Mouse (Mus musculus) E14TG2a.4 (cell line): ENCODE data around the gene Sys1.
A peak's percentile ranks its signal among the peaks of the same experiment; 100 is the strongest.

Experiments
- H3K27me3 ChIP-seq: 2 replicates; pipeline ENCODE4 v1.6.1; 2014; ENCODE audit warnings: low read length, control low read depth; ENCODE audit not compliant: insufficient read depth
- H3K36me3 ChIP-seq: 2 replicates; pipeline ENCODE4 v1.6.1; 2014; ENCODE audit warnings: low read length, control low read depth; ENCODE audit not compliant: insufficient read depth
- H3K4me1 ChIP-seq: replicated peaks from 2 replicates; pipeline ENCODE4 v1.6.1; 2014; ENCODE audit warnings: low read depth, low read length, control low read depth
- H3K4me3 ChIP-seq: replicated peaks from 2 replicates; pipeline ENCODE4 v1.5.1; 2014; ENCODE audit warnings: mild to moderate bottlenecking, low read length
- H3K9me3 ChIP-seq: 2 replicates; pipeline ENCODE4 v1.6.1; 2014; ENCODE audit warnings: low read length, control low read depth
- CTCF ChIP-seq: conservative IDR thresholded peaks from 2 replicates; pipeline ENCODE4 v1.5.1; 2014; ENCODE audit warnings: low read length
- NANOG ChIP-seq: IDR thresholded peaks from 2 replicates; pipeline ENCODE4 v1.6.1; 2014; ENCODE audit warnings: borderline replicate concordance, low read length, mixed read lengths
- POU5F1 ChIP-seq: IDR thresholded peaks from 2 replicates; pipeline ENCODE4 v1.6.1; 2014; ENCODE audit warnings: low read length, borderline replicate concordance

The Sys1 gene

GRCm38 (mm10) chr2:164456864-164457300, at the start of gene Sys1:
Gene Sys1, plus strand, starts transcription at chr2:164456964.
- H3K9me3 ChIP-seq = no peaks in the 10 kb centered on the region
- peak within 1 kb of the TSS; percentile 68 for H3K4me3 ChIP-seq
- 0 out of 2 replicates have a peak, but pooled peaks cover 3% of the 10 kb centered on the region for H3K27me3 ChIP-seq
- H3K36me3 ChIP-seq = no peaks in the 10 kb centered on the region
- TF ChIP-seq NANOG = no peak
- H3K4me1 ChIP-seq = peaks cover 72% of the 10 kb centered on the region

GRCm38 (mm10) chr2:164407708-164408107, 49.1 kb upstream of the Sys1 start:
- no peak for TF ChIP-seq NANOG
- no peak for TF ChIP-seq POU5F1
- peak; percentile 68 for TF ChIP-seq CTCF
- Histone ChIP-seq H3K27me3 (peaks cover 85% of the 10 kb centered on the region), H3K9me3 (no peaks in the 10 kb centered on the region), H3K4me3 (peak overlapping the region; percentile 61), H3K36me3 (no peaks in the 10 kb centered on the region), H3K4me1 (peaks cover 31% of the 10 kb centered on the region)

- peak overlapping the region; percentile 68 for H3K4me3 ChIP-seq
- TF ChIP-seq CTCF = no peak
- TF ChIP-seq POU5F1 = no peak
- TF ChIP-seq NANOG = no peak
- peaks cover 28% of the 10 kb centered on the region for H3K4me1 ChIP-seq
- H3K36me3 ChIP-seq = no peaks in the 10 kb centered on the region
- no peaks in the 10 kb centered on the region for H3K9me3 ChIP-seq
- H3K27me3 ChIP-seq = peaks cover 45% of the 10 kb centered on the region
Observed at GRCm38 (mm10) chr2:164414167-164414566, 42.6 kb upstream of the Sys1 start.

- TF ChIP-seq NANOG = no peak
- TF ChIP-seq CTCF = no peak
- TF ChIP-seq POU5F1 = no peak
- Histone ChIP-seq H3K27me3 (peaks cover 41% of the 10 kb centered on the region), H3K9me3 (no peaks in the 10 kb centered on the region), H3K36me3 (no peaks in the 10 kb centered on the region), H3K4me3 (peak overlapping the region; percentile 68), H3K4me1 (peaks cover 33% of the 10 kb centered on the region)
Observed at GRCm38 (mm10) chr2:164414581-164414980, 42.2 kb upstream of the Sys1 start.

- H3K4me3 ChIP-seq = no peak overlapping the region
- H3K36me3 ChIP-seq = no peaks in the 10 kb centered on the region
- H3K9me3 ChIP-seq = no peaks in the 10 kb centered on the region
- H3K27me3 ChIP-seq = peaks cover 26% of the 10 kb centered on the region
- peaks cover 38% of the 10 kb centered on the region for H3K4me1 ChIP-seq
- TF ChIP-seq NANOG = no peak
- TF ChIP-seq CTCF = peak; percentile 51
Observed at GRCm38 (mm10) chr2:164417198-164417597, 39.6 kb upstream of the Sys1 start.

- TF ChIP-seq NANOG (no peak), POU5F1 (no peak), CTCF (no peak)
- H3K4me3 ChIP-seq = no peak overlapping the region
- 0 out of 2 replicates have a peak, but pooled peaks cover 6% of the 10 kb centered on the region for H3K36me3 ChIP-seq
- peaks cover 23% of the 10 kb centered on the region for H3K27me3 ChIP-seq
- H3K4me1 ChIP-seq = peaks cover 42% of the 10 kb centered on the region
- no peaks in the 10 kb centered on the region for H3K9me3 ChIP-seq
Observed at GRCm38 (mm10) chr2:164418308-164418875, 38.4 kb upstream of the Sys1 start.

GRCm38 (mm10) chr2:164419489-164419888, 37.3 kb upstream of the Sys1 start:
- Histone ChIP-seq H3K9me3 (0 out of 2 replicates have a peak, but pooled peaks cover 4% of the 10 kb centered on the region), H3K4me1 (peaks cover 35% of the 10 kb centered on the region), H3K27me3 (peaks cover 14% of the 10 kb centered on the region), H3K4me3 (no peak overlapping the region), H3K36me3 (peaks cover 17% of the 10 kb centered on the region)
- no peak for TF ChIP-seq POU5F1
- no peak for TF ChIP-seq CTCF
- TF ChIP-seq NANOG = no peak

- Histone ChIP-seq H3K27me3 (peaks cover 7% of the 10 kb centered on the region; the same call in 1 of the 2 replicates), H3K4me3 (no peak overlapping the region), H3K4me1 (peaks cover 49% of the 10 kb centered on the region), H3K9me3 (0 out of 2 replicates have a peak, but pooled peaks cover 4% of the 10 kb centered on the region), H3K36me3 (peaks cover 19% of the 10 kb centered on the region)
- TF ChIP-seq POU5F1 (no peak), CTCF (no peak)
Observed at GRCm38 (mm10) chr2:164421306-164421705, 35.5 kb upstream of the Sys1 start.

- 0 out of 2 replicates have a peak, but pooled peaks cover 4% of the 10 kb centered on the region for H3K9me3 ChIP-seq
- no peak overlapping the region for H3K4me3 ChIP-seq
- no peak for TF ChIP-seq NANOG
- TF ChIP-seq POU5F1 = no peak
- no peak for TF ChIP-seq CTCF
- H3K36me3 ChIP-seq = peaks cover 23% of the 10 kb centered on the region
- H3K4me1 ChIP-seq = peaks cover 56% of the 10 kb centered on the region
- peaks cover 11% of the 10 kb centered on the region for H3K27me3 ChIP-seq
Observed at GRCm38 (mm10) chr2:164421979-164422378, 34.8 kb upstream of the Sys1 start.
